Mouse (Mus musculus) CH12.LX (cell line): ENCODE measurements around the gene Sorcs3. TPM values are rescaled to one million over a fixed set of nuclear protein-coding genes. Genes with fewer than 3 reads are reported as not detected.

ENCODE experiments used
- DNase-seq: peaks from one replicate; pipeline ENCODE4 v3.0.0-alpha.2; 2013; ENCODE audit errors: extremely low read depth
- H3K27ac ChIP-seq: 2 replicates; pipeline ENCODE4 v1.5.1; 2012; ENCODE audit warnings: low read depth, mild to moderate bottlenecking, control low read depth, moderate library complexity; ENCODE audit not compliant: insufficient read depth
- H3K27me3 ChIP-seq: replicated peaks from 2 replicates; pipeline ENCODE3; 2012; ENCODE audit warnings: inconsistent platforms
- H3K36me3 ChIP-seq, 2 experiments: replicated peaks in 1 of 2; 2 replicates each; pipeline versions ENCODE3 to v1.6.1; 2012; ENCODE audit warnings: inconsistent platforms in 1 of 2, low read length in 1 of 2, mild to moderate bottlenecking in 1 of 2, mixed read lengths in 1 of 2, moderate library complexity in 1 of 2; ENCODE audit not compliant: control insufficient read depth in 1 of 2, insufficient read depth in 1 of 2
- H3K4me1 ChIP-seq, 2 experiments: 2 replicates each; pipeline ENCODE4 v1.6.1; 2012; ENCODE audit warnings: inconsistent platforms in 1 of 2, moderate library complexity in 1 of 2; ENCODE audit not compliant: insufficient read depth in 2 of 2, control insufficient read depth in 1 of 2
- H3K4me2 ChIP-seq: 2 replicates; pipeline ENCODE4 v1.6.1; 2012; ENCODE audit warnings: low read depth, mild to moderate bottlenecking, control low read depth; ENCODE audit not compliant: poor library complexity, insufficient read depth, severe bottlenecking
- H3K4me3 ChIP-seq, 3 experiments: fragments of 150-350 bp in 1 of 3; sonication (generic) in 1 of 3; replicated peaks in 1 of 3; 2 replicates each; pipeline versions ENCODE3 to v1.5.1; 2011 to 2012; ENCODE audit warnings: low read depth in 2 of 3, low read length in 2 of 3, mild to moderate bottlenecking in 2 of 3, moderate library complexity in 2 of 3, control low read depth in 1 of 3, improper control_type of control experiment in 1 of 3, inconsistent platforms in 1 of 3, mixed read lengths in 1 of 3; ENCODE audit not compliant: poor library complexity in 1 of 3
- H3K79me2 ChIP-seq: replicated peaks from 2 replicates; pipeline ENCODE4 v1.6.1; 2012; ENCODE audit warnings: mild to moderate bottlenecking, moderate library complexity; ENCODE audit not compliant: control insufficient read depth, poor library complexity, insufficient read depth, severe bottlenecking; ENCODE audit errors: extremely low read depth
- H3K9ac ChIP-seq: 2 replicates; pipeline ENCODE4 v1.6.1; 2012; ENCODE audit warnings: low read depth, mild to moderate bottlenecking, control low read depth, moderate library complexity; ENCODE audit not compliant: insufficient read depth
- H3K9me3 ChIP-seq: replicated peaks from 2 replicates; pipeline ENCODE3; 2012; ENCODE audit warnings: low read length, inconsistent platforms, mixed read lengths
- BHLHE40 ChIP-seq: IDR thresholded peaks from 2 replicates; pipeline ENCODE4 v1.6.1; 2011; ENCODE audit warnings: mild to moderate bottlenecking, low read depth, low read length, improper control_type of control experiment
- E2F4 ChIP-seq: IDR thresholded peaks from 2 replicates; pipeline ENCODE4 v1.6.1; 2011; ENCODE audit warnings: low read depth, low read length, improper control_type of control experiment; ENCODE audit not compliant: insufficient replicate concordance
- ELF1 ChIP-seq: IDR thresholded peaks from 2 replicates; pipeline ENCODE4 v1.6.1; 2014; ENCODE audit warnings: low read depth, mild to moderate bottlenecking, inconsistent platforms, low read length, improper control_type of control experiment
- EP300 ChIP-seq: IDR thresholded peaks from 2 replicates; pipeline ENCODE4 v1.6.1; 2011; ENCODE audit warnings: low read length, improper control_type of control experiment
- HCFC1 ChIP-seq: IDR thresholded peaks from 2 replicates; pipeline ENCODE4 v1.6.1; 2012; ENCODE audit warnings: low read depth, mild to moderate bottlenecking, inconsistent platforms, low read length, improper control_type of control experiment
- JUN ChIP-seq: IDR thresholded peaks from 2 replicates; pipeline ENCODE4 v1.6.1; 2011; ENCODE audit warnings: low read depth, mild to moderate bottlenecking, low read length, improper control_type of control experiment, moderate library complexity; ENCODE audit not compliant: insufficient read depth
- JUND ChIP-seq: conservative IDR thresholded peaks from 2 replicates; pipeline ENCODE4 v1.6.1; 2011; ENCODE audit warnings: low read depth, low read length, improper control_type of control experiment
- MAZ ChIP-seq: IDR thresholded peaks from 2 replicates; pipeline ENCODE4 v1.6.1; 2012; ENCODE audit warnings: low read depth, mild to moderate bottlenecking, inconsistent platforms, low read length, improper control_type of control experiment, moderate library complexity
- MEF2A ChIP-seq: IDR thresholded peaks from 2 replicates; pipeline ENCODE4 v1.6.1; 2014; ENCODE audit warnings: low read depth, mild to moderate bottlenecking, inconsistent platforms, low read length, improper control_type of control experiment, borderline replicate concordance
- MYC ChIP-seq: IDR thresholded peaks from 2 replicates; pipeline ENCODE4 v1.6.1; 2011; ENCODE audit warnings: low read depth, mild to moderate bottlenecking, improper control_type of control experiment, low read length
- POLR2AphosphoS2 ChIP-seq: IDR thresholded peaks from 2 replicates; pipeline ENCODE4 v1.6.1; 2011; ENCODE audit warnings: low read depth, low read length, improper control_type of control experiment
- RAD21 ChIP-seq: IDR thresholded peaks from 2 replicates; pipeline ENCODE4 v1.6.1; 2011; ENCODE audit warnings: low read depth, mild to moderate bottlenecking, low read length, improper control_type of control experiment, moderate library complexity
- TBP ChIP-seq: conservative IDR thresholded peaks from 2 replicates; pipeline ENCODE4 v1.6.1; 2011; ENCODE audit warnings: low read depth, low read length, improper control_type of control experiment
- USF1 ChIP-seq: IDR thresholded peaks from 2 replicates; pipeline ENCODE4 v1.6.1; 2014; ENCODE audit warnings: low read depth, mild to moderate bottlenecking, inconsistent platforms, low read length, improper control_type of control experiment
- USF2 ChIP-seq: conservative IDR thresholded peaks from 2 replicates; pipeline ENCODE4 v1.6.1; 2011; ENCODE audit warnings: low read depth, low read length, improper control_type of control experiment
- ZC3H11A ChIP-seq: IDR thresholded peaks from 2 replicates; pipeline ENCODE4 v1.6.1; 2012; ENCODE audit warnings: low read depth, mild to moderate bottlenecking, inconsistent platforms, low read length, improper control_type of control experiment
- ZKSCAN1 ChIP-seq: IDR thresholded peaks from 2 replicates; pipeline ENCODE4 v1.6.1; 2012; ENCODE audit warnings: low read depth, inconsistent platforms, low read length, improper control_type of control experiment, borderline replicate concordance
- ZNF384 ChIP-seq: IDR thresholded peaks from 2 replicates; pipeline ENCODE4 v1.6.1; 2012; ENCODE audit warnings: low read depth, low read length, improper control_type of control experiment, inconsistent platforms
- dilution Hi-C: fragments of 300-500 bp; cut with MboI; formaldehyde crosslinking; loops from 2 replicates; pipeline ENCODE4 v1.14.3; 2020; ENCODE audit warnings: low sequenced_read_pairs; ENCODE audit not compliant: extremely low pct_unique_long_range_greater_than_20kb, extremely low pct_ligation_motif_present
- in situ Hi-C: fragments of 300-500 bp; cut with MboI; formaldehyde crosslinking; loops from 3 replicates; pipeline ENCODE4 v1.14.3; 2019; ENCODE audit warnings: low sequenced_read_pairs, low pct_ligation_motif_present, low pct_unique_long_range_greater_than_20kb, mixed read lengths
- polyA plus RNA-seq: library from polyadenylated mRNA; unstranded; fragments of >175 nt; gene quantifications from 2 replicates; pipeline ENCODE4 v1.2.1, GENCODE M21; 2012; ENCODE audit warnings: low read depth; ENCODE audit not compliant: insufficient read length
- total RNA-seq, 2 experiments: library from RNA; depleted of rRNA; stranded (reverse); fragments of 300-350 nt in 1 of 2; fragments of >200 nt in 1 of 2; gene quantifications; 2 replicates each; pipeline ENCODE4 v1.2.3; 2012 to 2014

The Sorcs3 gene
- total and polyA plus RNA-seq, 3 experiments = not detected

DNA sequence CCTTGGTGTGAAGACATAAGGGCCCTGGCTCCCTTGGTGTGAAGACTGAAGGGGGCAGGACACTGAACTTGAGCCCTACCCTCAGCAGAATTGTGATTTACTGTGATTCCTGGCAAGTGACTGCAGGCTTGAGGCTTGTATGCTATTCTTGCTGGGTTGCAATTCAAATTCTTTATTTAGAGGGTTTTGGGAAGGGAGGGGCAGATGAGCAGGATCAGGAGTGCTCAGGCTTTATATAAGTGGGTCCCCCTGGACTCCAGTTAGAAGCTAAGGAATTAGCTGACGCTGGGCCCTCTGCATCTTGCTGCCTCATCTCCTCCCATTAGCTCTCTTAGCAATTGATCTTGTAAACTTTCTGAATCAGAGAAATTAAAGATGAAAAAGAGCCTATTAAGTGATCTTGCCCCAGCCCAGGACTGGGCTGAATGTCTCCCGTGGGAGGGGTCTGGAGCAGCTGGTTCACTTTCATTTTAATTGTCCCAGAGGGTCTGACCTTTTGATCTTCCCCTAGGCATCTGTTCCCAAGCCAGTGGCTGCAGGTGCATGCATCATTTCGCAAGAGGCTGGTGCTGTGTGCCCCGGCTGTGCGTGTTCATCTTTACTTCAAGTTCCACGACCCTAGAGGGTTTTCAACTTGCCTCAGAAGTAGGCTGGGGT is 425.0 kb downstream of the Sorcs3 start:
- dilution Hi-C loops = no loop called here
- H3K27me3 ChIP-seq = no peaks in the 10 kb centered on the region

DNA sequence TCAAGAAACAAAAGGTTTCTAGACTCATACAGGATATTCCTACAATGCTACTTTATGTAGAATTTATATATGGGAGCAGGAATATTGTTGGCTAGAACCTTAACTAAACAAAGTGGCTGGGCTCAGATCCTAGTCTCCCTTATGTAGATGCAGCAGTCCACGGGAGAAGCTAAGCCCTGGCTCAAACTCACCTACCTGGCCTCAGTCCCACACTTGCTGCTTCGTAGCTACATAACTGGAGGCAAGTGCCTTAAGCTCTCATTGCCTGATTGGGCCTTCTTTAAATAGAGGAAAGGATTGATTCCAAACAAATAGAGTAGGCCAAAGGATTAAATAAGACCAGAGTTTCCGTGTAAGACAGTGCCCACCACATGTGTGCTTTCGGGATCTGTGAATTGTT is 436.7 kb downstream of the Sorcs3 start:
- no peaks in the 10 kb centered on the region for H3K36me3 ChIP-seq
- dilution Hi-C loops = no loop called here
- H3K27me3 ChIP-seq = no peaks in the 10 kb centered on the region
- no peak overlapping the region for H3K27ac ChIP-seq
- H3K79me2 ChIP-seq = no peaks in the 10 kb centered on the region
- no peak overlapping the region for H3K4me2 ChIP-seq
- in situ Hi-C loops = no loop called here
- peaks cover 66% of the 10 kb centered on the region for H3K9me3 ChIP-seq
- no peak overlapping the region for H3K9ac ChIP-seq
- DNase-seq = no peak
- H3K4me3 ChIP-seq = no peak overlapping the region
- H3K4me1 ChIP-seq = no peaks in the 10 kb centered on the region
- TF ChIP-seq ZC3H11A (no peak), EP300 (no peak), BHLHE40 (no peak), MAZ (no peak)

More for the DNA sequence above, 425.0 kb downstream of the Sorcs3 start:
- Histone ChIP-seq H3K27ac (no peak overlapping the region), H3K4me1 (no peaks in the 10 kb centered on the region), H3K4me2 (no peak overlapping the region), H3K36me3 (no peaks in the 10 kb centered on the region), H3K4me3 (no peak overlapping the region)
- DNase-seq = no peak
- TF ChIP-seq MEF2A = no peak
- TF ChIP-seq USF1 = no peak
- no peak for TF ChIP-seq ZKSCAN1
- no peak for TF ChIP-seq EP300
- no peak for TF ChIP-seq ELF1
- TF ChIP-seq JUND = no peak
- no peak for TF ChIP-seq POLR2AphosphoS2
- TF ChIP-seq, all 38 proteins: peak for 0
- Histone ChIP-seq H3K9me3 (peaks cover 82% of the 10 kb centered on the region), H3K9ac (no peak overlapping the region), H3K79me2 (no peaks in the 10 kb centered on the region)
- in situ Hi-C loops = no loop called here

DNA sequence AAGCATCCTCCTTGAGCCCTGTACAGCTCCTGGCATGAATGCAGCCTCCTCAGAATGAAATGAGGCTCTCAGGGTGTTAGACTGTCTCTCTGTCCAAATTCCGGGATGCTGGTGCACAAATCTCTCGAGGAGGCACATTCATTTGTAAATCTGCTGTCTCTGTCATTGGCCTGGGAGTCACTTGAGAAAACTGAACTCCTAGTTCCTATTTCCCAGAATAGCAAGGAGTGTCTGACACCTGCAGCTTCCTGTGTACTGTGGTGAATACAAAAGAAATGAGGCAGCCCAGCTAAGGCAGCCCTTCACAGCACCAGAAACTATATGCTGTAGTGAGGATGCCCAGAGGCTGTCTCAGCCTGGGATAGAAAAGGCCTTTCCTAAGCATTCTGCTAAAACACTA is 444.1 kb downstream of the Sorcs3 start:
- no peaks in the 10 kb centered on the region for H3K4me1 ChIP-seq
- in situ Hi-C loops = no loop called here
- H3K27me3 ChIP-seq = no peaks in the 10 kb centered on the region
- no peak overlapping the region for H3K4me3 ChIP-seq
- H3K27ac ChIP-seq = no peak overlapping the region
- peaks cover 59% of the 10 kb centered on the region for H3K9me3 ChIP-seq
- H3K9ac ChIP-seq = no peak overlapping the region
- TF ChIP-seq RAD21 = no peak
- TF ChIP-seq HCFC1 = no peak
- TF ChIP-seq ZNF384 = no peak
- TF ChIP-seq JUN = no peak
- TF ChIP-seq USF2 = no peak
- TF ChIP-seq TBP = no peak
- no peak for TF ChIP-seq ZC3H11A
- TF ChIP-seq MYC = no peak
- TF ChIP-seq ZKSCAN1 = no peak
- no peak for TF ChIP-seq ELF1
- TF ChIP-seq E2F4 = no peak
- TF ChIP-seq POLR2AphosphoS2 = no peak
- no peak for TF ChIP-seq USF1
- no peak for TF ChIP-seq MAZ
- no peak for TF ChIP-seq MEF2A
- no peak overlapping the region for H3K4me2 ChIP-seq
- DNase-seq = no peak
- dilution Hi-C loops = no loop called here
- no peaks in the 10 kb centered on the region for H3K79me2 ChIP-seq
- H3K36me3 ChIP-seq = no peaks in the 10 kb centered on the region
